In genomic region chr17:70853436-70853905, GRCm38 (mm10) we compare ENCODE assay signal across 8 mouse cellular contexts. TPM values are rescaled to one million over a fixed set of nuclear protein-coding genes. Genes with fewer than 3 reads are reported as not detected.
A peak's percentile ranks its signal among the peaks of the same experiment; 100 is the strongest.
DNase-seq lines count a peak whose midpoint lies in the region; ATAC-seq and TF ChIP-seq lines count a peak whose summit lies in the region.

Tgif1 (minus strand) TSS chr17:70853546.

- TF ChIP-seq CTCF in layer of hippocampus, adult 2 months (conservative IDR thresholded peaks at IDR 0.05), result no peak
- TF ChIP-seq CTCF in lung, adult 2 months (IDR thresholded peaks at IDR 0.05; ENCODE audit: insufficient read depth, low read length), result no peak

- H3K4me2 ChIP-seq in intestine, embryonic 15.5 days (replicated peaks), result peak within 1 kb of the TSS; percentile 99
- H3K4me2 ChIP-seq in neural tube, embryonic 13.5 days, result peak within 1 kb of the TSS; percentile 98

- H3K4me1 ChIP-seq in intestine, embryonic 15.5 days (replicated peaks), result 0 out of 2 replicates have a peak, but pooled peaks cover 5% of the 10 kb centered on the region
- 0 out of 2 replicates have a peak, but pooled peaks cover 2% of the 10 kb centered on the region for H3K4me1 ChIP-seq in lung, adult 2 months (ENCODE audit: control insufficient read depth, insufficient read depth, low read length)
- H3K4me1 ChIP-seq in neural tube, embryonic 13.5 days (replicated peaks), result peaks cover 49% of the 10 kb centered on the region

- peak within 1 kb of the TSS; percentile 92 for H3K9ac ChIP-seq in intestine, embryonic 15.5 days
- H3K9ac ChIP-seq in neural tube, embryonic 13.5 days, result peak within 1 kb of the TSS; percentile 83

- peak within 1 kb of the TSS; percentile 88 for H3K27ac ChIP-seq in layer of hippocampus, adult 2 months
- peak within 1 kb of the TSS; percentile 99 for H3K27ac ChIP-seq in intestine, embryonic 15.5 days
- peak within 1 kb of the TSS; percentile 91 for H3K27ac ChIP-seq in neural tube, embryonic 13.5 days (replicated peaks)

- DNase-seq in layer of hippocampus, adult 2 months (ENCODE audit: low spot score in 2 of 2), result no peak
- DNase-seq in layer of hippocampus, postnatal 25 days (ENCODE audit: extremely low spot score in 1 of 2, low spot score in 1 of 2), result no peak
- DNase-seq in adrenal gland, postnatal 4 days (ENCODE audit: low spot score in 2 of 2), result peak in 1 of 2 experiments; percentile 31
- peak; percentile 19 to 56 for DNase-seq in gastrocnemius, postnatal 36 days
- DNase-seq in lung, adult 2 months, result no peak
- DNase-seq in frontal cortex, postnatal 14 days (ENCODE audit: low spot score in 2 of 2), result no peak

- intact Hi-C loops in gastrocnemius, postnatal 36 days (cut with DNase I), result no loop called here

- WGBS in intestine, embryonic 15.5 days, result under 1% methylated on average over 29 of the region's 29 CpGs
- WGBS in lung, adult 2 months, result under 1% methylated on average over 29 of the region's 29 CpGs
- under 1% methylated on average over 29 of the region's 29 CpGs for WGBS in neural tube, embryonic 13.5 days

- peak; percentile 20; the same call in 1 of the 2 replicates for ATAC-seq in intestine, embryonic 15.5 days
- ATAC-seq in neural tube, embryonic 13.5 days (ENCODE audit: low read depth), result peak; percentile 29

- H3K36me3 ChIP-seq in intestine, embryonic 15.5 days, result no peaks in the 10 kb centered on the region
- H3K36me3 ChIP-seq in neural tube, embryonic 13.5 days, result no peaks in the 10 kb centered on the region

- H3K27me3 ChIP-seq in intestine, embryonic 15.5 days (replicated peaks), result no peaks in the 10 kb centered on the region
- peaks cover 23% of the 10 kb centered on the region for H3K27me3 ChIP-seq in neural tube, embryonic 13.5 days

- H3K9me3 ChIP-seq in intestine, embryonic 15.5 days, result no peaks in the 10 kb centered on the region
- H3K9me3 ChIP-seq in neural tube, embryonic 13.5 days, result no peaks in the 10 kb centered on the region

- peak within 1 kb of the TSS; percentile 56 for H3K4me3 ChIP-seq in layer of hippocampus, adult 2 months
- peak within 1 kb of the TSS; percentile 76 for H3K4me3 ChIP-seq in intestine, embryonic 15.5 days (replicated peaks)
- peak within 1 kb of the TSS; percentile 89 for H3K4me3 ChIP-seq in lung, adult 2 months (replicated peaks; ENCODE audit: extremely low read depth, low read depth, low read length)
- peak within 1 kb of the TSS; percentile 64 for H3K4me3 ChIP-seq in neural tube, embryonic 13.5 days

- TF ChIP-seq POLR2A in lung, adult 2 months (IDR thresholded peaks at IDR 0.05; ENCODE audit: borderline replicate concordance, extremely low read depth, low read depth, low read length), result no peak

RNA-seq across cellular contexts. Expression of gene Tgif1, which starts in this region (rescaled TPM):
- 1 to 10 TPM; 1.4 to 1.7 TPM for total RNA-seq in layer of hippocampus, adult 2 months (2021)
- 1 to 10 TPM; 1.9 to 2.3 TPM for total RNA-seq in layer of hippocampus, postnatal 25 days (2021)
- total RNA-seq in adrenal gland, postnatal 4 days (2021), result 10 to 100 TPM; 79.0 to 81.1 TPM
- total RNA-seq in gastrocnemius, postnatal 36 days (2021), result 1 to 10 TPM; 5.8 to 6.0 TPM
- polyA plus RNA-seq in intestine, embryonic 15.5 days (2015; fragmentation: Nextera tagmentation; extraction: Ambion mirVana), result 46.9 and 56.5 TPM in 2 replicates
- polyA plus RNA-seq in lung, adult 2 months (2012; rRNA removed), result 14.1 and 25.2 TPM in 2 replicates
- polyA plus RNA-seq in neural tube, embryonic 13.5 days (2015; fragmentation: Nextera tagmentation; extraction: Ambion mirVana), result 26.7 and 27.8 TPM in 2 replicates

Comparison
In these comparisons a context has a peak if more than half of its experiments do, and no peak if none do; other contexts are left out.
1. RNA of gene Tgif1 (total RNA-seq): 79.0 to 81.1 TPM in adrenal gland, postnatal 4 days; 5.8 to 6.0 TPM in gastrocnemius, postnatal 36 days, 1.9 to 2.3 TPM in layer of hippocampus, postnatal 25 days and 1.4 to 1.7 TPM in layer of hippocampus, adult 2 months; every median in the first group is over 10 times any median in the second.
2. DNase-seq: peak in gastrocnemius, postnatal 36 days (2 of 2); none in layer of hippocampus, adult 2 months (0 of 2), layer of hippocampus, postnatal 25 days (0 of 2), lung, adult 2 months (single experiment) and frontal cortex, postnatal 14 days (0 of 2).
3. Peak in every context shown above with its lines, with median percentiles within 50 percentile points of each other: H3K27ac ChIP-seq and H3K4me3 ChIP-seq.